Mouse (Mus musculus) frontal cortex, postnatal 36 days (tissue): ENCODE data around the gene Mrpl50.
"Not testable (repeated sequence)": the region's sequence is repeated elsewhere in the genome, so short reads cannot be mapped to it uniquely, and the experiment has no call there.

Experiments
- DNase-seq, 2 experiments: peaks; one replicate each; pipeline ENCODE4 v3.0.0; 2022; ENCODE audit warnings: low spot score in 2 of 2

The Mrpl50 gene

DNA sequence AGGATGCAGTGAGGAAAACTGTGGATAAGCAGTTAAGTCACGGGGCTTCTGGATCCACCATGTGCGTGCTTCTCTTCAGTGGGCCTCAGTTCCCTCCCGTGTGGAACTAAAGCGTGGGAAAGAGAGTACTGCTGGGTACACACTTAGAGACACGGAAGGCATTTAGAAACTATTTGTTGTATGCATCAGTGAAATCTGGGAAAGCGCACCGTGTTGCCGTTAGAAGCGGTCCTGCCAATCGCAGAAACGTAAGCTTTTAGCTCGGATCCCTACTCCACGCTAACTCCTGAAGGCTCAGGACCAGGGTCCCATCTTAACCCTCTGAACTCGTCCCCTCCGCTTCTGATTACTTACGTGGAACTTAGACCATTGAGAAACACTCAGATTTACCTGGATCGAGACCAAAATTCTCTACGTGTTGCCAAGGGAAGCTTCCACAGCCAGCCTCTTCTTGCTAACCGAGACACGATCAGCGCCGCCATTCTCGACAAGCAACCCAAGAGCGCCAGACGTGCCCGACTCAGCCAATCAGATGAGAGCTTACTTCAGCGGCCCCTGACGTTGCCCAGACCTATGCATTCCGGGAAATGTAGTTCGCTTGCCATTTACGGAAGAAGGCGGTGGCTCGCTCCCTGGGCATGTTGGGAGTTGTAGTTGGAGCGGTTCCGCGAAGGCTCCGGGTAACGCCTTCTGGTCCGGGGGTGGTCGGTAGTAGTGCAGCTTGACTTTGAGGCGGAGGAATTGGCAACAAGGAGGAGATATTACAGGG is at the start of gene Mrpl50, which contains the start of gene Zfp189:
Gene Mrpl50, minus strand, starts transcription at position 522 of the 769 bp plus-strand sequence.
Gene Zfp189, plus strand, starts transcription at position 605 of the 769 bp plus-strand sequence.
- DNase-seq, result peak; percentile 95 to 98

DNA sequence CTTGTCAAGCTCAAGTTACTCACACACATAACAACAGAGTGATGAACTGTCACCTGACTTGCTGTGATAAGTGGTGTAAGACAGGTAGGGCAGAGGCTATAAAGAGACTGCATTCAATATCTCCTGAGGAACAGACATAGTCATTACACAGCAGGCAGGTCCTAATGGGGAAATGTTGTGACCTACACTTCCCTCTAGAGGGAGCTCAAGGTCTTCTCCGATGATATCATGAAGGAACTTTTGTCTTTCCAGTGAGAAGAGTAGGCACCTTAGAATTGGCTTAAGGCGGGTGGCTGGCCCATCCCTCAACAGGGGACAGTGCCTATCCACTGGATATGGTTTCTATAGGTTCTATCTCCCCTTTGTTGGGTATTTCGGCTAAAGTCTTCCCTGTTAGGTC is 46.7 kb upstream of the Mrpl50 start:
- DNase-seq, result peak; percentile 46 to 85

DNA sequence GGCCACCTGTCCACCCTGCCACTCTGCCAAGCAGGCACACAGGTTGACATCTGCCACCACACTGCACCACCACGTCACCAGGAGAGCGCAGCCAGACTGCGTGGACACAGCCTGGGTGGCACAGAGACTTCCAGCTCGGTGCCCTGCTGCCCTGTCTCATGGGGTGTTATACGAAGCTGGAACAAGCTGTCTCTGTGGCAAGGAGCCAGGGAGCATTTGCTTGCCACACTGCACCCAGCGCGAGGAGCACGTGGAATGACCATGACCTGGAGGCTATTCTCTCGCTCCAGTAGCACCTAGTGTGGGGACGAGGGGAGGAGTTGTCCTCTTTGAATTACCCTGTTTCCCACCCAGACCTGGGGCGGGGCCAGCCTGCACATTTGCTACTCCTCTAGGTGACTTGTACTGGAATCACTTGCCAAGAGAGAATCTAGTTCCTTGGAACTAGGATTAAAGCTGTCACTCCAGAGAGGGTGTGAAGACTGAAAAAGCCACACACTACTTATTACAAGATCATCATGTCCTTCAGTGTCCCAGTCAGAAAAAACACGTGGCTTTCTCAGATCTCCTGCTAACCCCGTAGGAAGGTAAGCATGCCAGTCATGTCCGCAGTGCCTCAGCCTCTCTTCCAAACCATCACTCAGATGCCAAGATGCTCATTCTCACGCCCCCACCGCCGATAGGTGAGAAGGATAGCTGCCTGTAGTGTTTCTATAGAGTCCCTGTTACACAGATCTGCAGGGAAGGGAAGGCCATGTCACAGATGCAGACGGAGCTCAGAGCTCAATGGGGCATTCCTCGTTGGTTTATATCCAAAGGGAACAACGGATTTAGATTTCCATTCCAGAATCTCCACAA is 39.3 kb upstream of the Mrpl50 start:
- DNase-seq, result peak in 1 of 2 experiments; percentile 31

DNA sequence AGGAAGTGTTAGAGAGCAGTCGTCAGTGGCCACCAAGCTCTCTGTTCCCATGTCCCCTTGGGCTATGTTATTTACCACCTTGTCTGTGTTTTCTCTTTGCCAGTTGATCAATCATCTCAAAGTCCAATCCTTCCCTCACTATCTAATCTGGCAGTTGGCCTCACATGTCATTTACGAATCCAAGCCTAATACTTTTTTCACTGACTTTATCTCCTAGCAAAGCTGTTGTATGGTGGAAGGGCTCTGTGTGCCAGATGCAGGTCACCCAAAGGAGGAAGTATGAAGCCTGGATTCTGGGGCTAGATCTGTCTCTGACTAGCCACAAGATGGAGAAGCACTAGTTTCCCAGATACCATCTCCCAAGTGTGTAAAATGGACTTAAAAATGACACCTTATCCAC is 37.3 kb upstream of the Mrpl50 start:
- no peak for DNase-seq

DNA sequence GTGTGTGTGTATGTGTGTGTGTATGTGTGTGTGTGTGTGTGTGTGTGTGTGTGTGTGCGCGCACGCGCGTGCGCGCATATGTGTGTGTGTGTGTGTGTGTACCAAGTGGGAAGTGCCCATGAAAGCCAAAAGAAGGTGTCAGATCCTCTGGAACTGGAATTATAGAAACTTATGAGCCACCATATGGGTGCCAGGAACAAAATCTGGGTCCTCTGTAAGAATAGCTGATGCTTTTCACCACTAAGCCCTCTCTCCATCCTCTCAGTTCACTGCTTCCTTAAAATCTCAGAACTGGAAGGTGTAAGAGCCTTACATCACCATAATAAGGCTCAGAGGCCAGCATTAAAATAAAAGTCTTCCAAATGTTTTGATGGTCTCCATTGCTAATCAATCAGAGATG is 36.5 kb upstream of the Mrpl50 start:
- no peak for DNase-seq

DNA sequence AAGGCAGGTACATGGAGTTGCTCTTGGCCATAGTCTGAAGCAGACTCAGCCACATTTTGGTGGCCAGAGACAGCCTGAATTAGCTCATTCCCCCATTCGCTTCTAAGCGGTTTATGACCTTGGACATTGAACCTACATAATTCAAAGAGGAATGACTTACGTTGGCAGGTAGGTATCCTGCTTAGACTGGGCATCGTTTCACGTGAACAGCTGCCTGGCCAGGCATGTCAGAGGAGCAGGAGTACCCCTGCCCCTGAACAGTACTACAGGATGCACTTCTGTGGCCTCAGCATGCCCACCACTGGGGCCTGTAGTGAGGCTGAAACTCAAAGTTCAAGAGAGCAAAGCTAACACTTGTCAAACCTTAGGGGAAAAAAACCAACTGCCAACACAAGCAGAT is 32.5 kb upstream of the Mrpl50 start:
- no peak for DNase-seq

DNA sequence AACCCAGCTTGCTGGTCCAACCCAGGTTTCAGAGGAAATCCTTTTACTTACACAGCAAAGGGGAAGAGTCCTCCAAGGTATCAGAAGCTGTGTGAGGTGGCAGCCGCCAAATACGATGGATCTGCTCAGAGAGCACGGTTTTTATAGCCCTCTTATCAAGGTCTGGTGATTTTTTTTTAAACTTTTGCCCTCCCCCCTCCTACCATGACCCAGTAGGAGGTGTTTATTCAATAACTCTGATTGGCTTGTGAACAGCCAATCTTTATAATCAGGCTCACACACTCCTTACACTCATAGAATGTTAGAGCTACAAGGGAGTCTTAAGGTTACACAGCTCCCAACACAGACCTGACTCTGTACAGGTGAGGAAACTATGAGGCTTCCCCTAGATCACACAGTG is 28.5 kb upstream of the Mrpl50 start, which contains the start of gene Aldob:
Gene Aldob, minus strand, starts transcription at position 164 of the 400 bp plus-strand sequence.
- no peak for DNase-seq

DNA sequence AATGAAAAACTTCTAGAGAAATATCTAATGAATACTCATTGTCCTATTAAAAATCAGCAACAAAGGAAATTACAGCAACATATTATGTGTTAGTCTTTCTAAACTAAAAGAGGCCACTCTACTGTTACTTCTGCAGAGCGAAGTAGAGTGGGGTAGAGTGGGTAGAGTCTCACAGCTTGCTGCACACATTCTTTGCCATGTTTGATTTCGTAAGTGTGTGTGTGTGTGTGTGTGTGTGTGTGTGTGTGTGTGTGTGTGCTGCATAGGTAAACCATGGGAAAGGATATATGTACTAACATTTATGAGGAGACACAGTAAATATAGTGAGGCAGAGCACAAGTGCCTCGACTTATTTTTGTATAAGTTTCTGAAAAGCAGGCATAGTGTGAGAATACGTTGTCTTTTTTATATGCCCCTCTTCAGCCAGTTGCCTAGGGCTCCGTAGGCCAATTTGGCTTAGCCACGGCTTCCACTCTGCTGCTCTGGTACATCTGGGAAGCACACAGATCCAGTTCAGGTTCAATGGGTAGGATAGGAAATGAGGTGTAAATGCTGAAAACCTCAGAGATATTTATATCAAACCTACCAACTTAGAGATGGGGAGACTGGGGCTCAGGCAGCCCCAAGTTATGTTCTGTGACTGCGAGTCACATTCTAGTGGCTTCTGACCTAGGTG is 26.8 kb upstream of the Mrpl50 start:
- no peak for DNase-seq

DNA sequence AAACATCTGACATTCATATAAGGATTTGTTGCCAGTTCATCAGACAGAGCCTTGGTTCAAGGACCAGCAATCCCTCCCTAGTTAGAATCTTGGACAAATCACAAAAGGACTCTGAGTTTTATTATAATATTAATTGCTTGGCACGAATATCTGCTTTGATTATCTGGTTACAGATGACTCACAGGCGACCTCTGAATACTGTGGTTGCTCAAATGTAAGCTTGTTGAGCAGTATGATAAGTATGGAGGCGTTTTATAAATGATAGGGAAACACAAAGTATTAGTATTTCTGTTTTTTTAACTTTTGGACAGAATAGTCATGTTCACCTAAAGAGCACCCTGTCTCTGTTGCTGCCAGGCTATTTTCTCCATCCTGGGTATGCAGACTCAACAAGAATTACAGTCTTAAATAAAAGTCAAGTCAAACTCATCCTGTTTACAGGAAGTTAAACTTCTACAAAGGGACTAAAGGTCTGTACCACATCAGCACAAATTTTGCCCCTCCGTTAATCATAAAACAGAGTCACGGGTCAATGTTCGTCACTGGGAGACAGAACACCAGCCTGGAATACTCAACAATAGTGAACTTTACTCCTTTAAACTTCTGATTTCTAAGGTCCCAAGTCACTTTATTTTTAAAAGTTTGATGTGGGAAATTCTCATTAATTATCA is 26.1 kb upstream of the Mrpl50 start:
- no peak for DNase-seq

DNA sequence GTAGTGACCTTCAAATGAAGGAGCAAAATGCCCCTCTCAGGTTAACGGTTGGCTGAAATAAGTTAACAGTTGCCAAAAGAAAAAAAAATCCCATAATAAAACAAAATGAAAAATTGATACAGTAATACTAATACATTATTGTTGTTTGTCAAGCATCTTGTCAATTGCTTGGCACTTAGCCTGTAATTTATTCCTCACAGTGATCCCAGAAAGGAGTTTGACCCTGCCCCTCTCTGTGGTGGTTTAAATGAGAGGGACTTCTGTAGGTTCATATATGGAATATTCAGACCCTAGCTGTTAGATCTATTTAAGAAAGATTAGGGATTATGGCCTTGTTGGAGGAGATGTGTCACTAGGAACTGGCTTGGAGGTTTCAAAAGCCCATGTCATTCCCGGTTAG is 25.1 kb upstream of the Mrpl50 start:
- no peak for DNase-seq

DNA sequence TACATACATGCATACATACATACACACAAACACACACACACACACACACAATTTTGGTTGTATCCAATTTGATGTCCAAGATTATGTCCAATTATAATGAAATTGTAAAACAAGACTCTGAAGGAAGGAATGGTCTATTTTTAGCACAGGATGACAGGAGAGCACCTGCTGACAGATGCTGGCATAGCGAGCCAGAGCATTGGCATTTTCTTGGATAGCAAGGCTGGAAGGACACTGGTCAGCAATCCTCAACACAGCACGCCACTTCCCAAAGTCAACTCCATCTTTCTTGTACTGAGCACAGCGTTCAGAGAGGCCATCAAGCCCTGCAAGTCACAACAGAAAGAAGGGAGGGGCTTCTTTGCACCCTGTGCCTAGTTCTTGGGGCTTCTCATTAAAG is 20.1 kb upstream of the Mrpl50 start:
- no peak for DNase-seq

DNA sequence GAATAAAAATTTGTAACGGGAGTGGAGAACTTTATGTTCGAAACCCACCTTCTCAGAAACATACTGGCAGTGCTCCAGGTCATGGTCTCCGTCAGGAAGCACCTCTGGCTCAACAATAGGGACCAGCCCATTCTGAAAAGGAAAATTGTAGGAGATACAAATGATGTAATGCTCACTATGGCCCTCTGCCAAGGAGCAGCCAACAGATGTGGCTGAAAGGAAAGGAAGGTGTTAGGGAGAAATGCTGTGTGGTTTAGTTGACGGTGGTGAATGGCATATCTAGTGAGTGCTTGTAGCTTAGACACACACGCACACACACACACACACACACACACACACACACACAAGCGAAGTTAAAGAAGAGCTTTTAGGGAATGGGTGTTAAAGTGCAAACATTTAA is 18.8 kb upstream of the Mrpl50 start:
- DNase-seq, result peak in 1 of 2 experiments; percentile 14

DNA sequence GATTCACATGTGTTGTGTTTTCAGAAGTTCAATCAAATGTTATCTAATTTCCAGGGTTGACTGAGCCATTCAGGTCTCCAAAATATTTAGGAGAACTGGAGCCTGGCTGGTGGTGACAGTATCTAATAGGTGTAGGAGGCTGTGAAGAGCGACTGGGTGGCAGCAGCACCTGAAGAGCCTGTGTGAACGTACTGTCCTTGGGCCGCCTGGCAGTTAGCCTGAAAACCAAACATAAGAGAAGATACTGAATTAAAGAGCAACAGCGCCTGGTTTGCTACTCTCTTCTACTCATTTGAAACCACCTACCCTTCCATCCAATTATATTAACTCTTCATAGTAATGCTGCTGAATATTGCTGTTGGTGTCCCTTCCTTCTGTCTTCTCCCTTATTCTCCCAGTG is 15.8 kb upstream of the Mrpl50 start:
- no peak for DNase-seq

DNA sequence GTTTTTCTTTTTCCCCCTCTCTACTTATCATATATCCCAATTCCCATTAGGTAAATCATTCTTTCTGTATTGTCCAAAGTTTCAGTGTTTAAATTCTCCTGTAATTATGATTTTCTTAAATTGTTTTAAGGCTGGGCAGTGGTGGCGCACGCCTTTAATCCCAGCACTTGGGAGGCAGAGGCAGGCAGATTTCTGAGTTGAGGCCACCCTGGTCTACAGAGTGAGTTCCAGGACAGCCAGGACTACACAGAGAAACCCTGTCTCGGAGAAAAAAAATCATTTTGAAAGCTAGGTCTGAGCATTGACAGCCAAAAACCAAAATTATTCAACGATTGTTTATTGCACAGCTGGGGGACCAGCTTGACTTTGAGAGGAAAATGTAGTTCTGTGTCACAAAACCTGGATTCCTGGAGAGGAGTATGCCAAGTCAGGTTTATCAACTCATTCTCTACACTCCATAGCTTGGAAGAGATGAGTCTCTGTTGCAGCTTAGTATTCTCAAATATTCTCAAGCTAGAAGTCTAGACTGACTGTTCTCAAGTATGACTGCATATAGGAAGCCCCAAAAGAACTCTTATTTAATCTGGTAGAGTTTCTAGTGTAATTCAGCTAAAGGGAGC is 14.9 kb upstream of the Mrpl50 start:
- DNase-seq, result no peak

DNA sequence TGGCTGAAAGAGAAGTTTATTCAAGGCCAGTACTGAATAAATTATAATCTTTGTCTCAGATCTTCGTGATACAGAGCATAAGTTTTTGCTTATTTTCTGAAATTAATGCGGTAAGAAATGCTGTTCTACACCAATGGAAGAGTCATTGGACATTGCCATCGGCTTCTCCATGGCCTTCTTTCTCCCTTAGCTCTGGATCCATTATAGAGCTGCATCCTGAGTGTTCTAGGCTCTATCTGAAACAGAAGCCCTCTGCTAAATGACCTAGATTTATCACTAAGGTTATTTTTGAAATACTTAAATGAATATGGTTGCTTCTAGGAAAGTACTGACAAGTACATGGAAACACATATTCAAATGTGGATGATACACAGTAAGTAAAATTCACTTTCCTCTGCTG is 14.1 kb upstream of the Mrpl50 start:
- no peak for DNase-seq

DNA sequence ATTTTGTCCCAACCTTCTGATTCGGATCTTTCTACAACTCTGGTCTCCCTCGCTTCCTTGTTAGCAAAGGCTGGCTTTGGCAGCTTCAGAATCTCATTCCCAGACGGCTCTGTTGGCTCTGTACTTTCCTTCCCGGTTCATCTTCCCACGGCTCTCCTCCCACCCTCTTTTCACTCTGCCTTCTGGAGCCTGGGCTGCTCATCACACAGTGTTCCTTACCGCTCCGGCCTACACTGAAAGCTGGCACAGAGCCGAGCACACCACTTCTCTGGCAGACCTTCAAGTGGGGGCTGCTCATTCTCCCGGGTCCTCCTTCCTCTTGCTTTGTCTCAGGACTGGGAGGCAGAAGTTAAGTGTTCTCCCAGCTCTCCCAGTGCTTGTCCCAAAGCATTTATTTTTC is 1.7 kb upstream of the Mrpl50 start:
- peak; percentile 88 to 89 for DNase-seq

DNA sequence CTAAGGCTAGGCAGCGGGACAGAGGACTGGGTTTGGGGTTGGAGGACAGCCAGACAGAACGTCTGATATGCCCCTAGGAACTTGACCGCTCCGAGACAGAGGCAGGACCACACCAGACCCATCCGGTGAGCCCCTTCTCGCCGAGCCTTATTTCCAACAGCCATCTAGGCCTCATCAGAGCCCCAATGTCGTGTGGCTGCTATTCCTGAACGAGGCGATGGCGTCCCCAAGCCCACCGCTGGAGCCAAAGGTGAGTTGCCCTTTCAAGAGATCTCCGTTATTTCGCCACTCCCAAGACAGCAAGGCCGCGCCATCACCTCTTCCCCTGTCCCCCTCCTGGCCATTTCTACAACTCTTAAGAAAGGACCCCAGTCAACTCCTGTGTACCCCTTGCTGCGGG is 453 bp upstream of the Mrpl50 start:
- no peak for DNase-seq

DNA sequence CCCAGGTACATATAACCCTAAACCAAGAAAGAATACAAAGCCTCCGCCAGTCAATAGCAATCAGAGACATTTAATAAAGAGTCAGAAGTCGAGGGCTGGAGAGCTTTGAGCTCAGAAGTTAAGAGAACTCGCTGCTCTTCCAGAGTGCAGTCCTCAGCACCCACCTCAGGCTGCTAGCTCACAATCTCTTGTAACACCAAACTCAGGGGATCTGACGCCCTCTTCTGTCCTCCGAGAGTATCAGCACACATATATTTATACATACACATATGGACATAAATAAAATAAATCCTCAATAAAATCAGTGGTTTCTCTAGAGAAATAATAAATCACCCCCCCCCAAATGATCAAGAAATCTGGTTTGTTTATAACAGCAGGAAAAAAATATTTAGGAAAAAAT is 1.4 kb downstream of the Mrpl50 start:
- no peak for DNase-seq

DNA sequence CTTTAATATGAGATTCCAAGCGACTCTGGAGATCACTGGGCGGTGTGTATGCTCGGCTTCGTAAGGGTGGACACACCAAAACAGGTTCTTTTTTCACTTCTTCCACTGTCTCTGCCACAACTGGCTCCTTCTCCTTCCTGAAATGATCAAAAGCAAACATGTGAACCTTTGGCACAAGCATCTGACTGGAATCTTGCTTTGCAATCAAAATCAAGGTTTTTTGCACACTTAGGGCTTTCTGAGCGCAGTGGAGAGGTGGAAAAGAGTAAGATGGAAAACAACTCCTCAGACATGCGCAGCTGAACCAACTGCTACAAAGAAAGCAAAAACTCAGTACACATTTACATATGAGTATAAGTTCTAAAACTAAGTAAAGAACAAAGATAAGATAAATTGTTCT is 6.5 kb downstream of the Mrpl50 start:
- DNase-seq, result no peak

DNA sequence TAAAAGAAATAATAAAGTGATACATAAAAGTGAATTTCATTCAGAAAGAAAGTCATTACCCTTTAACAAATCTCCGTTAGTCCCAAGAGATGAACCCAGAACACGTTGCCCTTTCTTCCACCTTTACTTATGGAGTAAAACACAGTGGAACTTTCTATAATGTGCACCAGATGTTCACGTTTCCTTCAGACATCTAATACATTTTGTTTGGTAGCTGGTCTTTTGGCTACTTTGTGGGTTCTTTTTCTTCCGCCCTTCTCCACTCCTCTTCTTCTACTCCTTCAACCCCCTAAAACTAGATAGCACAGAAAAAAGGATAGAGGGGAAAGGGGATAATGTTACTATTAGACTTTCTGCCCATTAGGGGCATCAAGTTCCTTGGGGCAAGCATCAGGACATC is 8.3 kb downstream of the Mrpl50 start:
- DNase-seq, result no peak

DNA sequence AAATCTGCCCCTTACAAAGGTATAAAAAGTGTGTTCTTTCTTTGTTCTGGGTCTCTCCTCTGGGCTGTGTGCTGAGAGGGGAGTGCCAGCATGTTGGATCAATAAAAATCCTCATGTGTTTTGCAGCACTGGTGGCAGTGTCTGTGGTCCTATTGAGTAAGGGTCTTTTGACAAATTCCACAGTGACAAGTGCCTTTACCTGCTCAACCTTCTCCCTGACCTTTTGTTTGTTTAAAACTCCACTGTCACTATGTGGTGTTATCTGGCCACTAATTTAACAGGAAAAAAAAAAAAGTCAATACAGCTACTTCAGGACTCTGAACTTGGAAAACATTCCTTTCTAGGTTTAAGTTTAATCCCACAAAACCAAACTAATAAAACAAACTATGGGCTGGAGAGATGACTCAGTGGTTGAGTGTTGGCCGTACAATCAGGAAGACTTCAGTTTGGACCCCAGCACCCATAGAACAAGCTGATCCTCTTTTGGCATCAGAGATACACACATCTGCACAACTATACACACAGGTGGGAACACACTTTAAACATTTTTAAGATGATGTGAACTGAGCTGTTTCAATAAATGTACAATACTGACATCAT is 10.6 kb downstream of the Mrpl50 start:
- DNase-seq, result not testable (repeated sequence)
